Mouse (Mus musculus): ENCODE results near the gene Kcnq5.
"Not testable (repeated sequence)": the region's sequence is repeated elsewhere in the genome, so short reads cannot be mapped to it uniquely, and the experiment has no call there.

The Kcnq5 gene

GRCm38 (mm10) chr1:21650820-21651219, 310.9 kb downstream of the Kcnq5 start:
- DNase-seq (ENCODE audit: inconsistent ontology term), result no peak

- DNase-seq (ENCODE audit: inconsistent ontology term), result no peak
Observed at GRCm38 (mm10) chr1:21635406-21635805, 326.3 kb downstream of the Kcnq5 start.

DNA sequence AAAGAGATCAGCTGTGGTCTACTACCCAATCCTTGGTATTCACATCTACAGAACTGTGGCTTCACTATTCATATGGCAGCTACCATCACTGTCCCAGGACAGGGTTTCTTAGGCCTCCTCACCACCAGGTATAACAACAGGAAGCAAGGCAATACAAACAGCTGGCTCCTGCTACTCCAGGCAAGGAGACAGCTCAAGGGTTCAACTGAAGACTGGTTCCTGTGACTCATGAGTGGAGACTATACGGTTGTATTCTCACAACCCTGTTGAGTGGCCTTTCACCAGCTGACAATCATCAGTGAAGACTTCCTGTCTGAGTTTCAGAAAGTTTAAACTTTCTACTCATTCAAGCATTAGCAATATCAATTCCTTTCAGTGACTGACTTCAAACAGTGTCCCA, 327.7 kb downstream of the Kcnq5 start:
- no peak for DNase-seq (ENCODE audit: inconsistent ontology term)

- no peak for DNase-seq (ENCODE audit: inconsistent ontology term)
Observed at GRCm38 (mm10) chr1:21622455-21622854, 339.3 kb downstream of the Kcnq5 start.

- DNase-seq (ENCODE audit: inconsistent ontology term), result no peak
Observed at GRCm38 (mm10) chr1:21622039-21622438, 339.7 kb downstream of the Kcnq5 start.

DNA sequence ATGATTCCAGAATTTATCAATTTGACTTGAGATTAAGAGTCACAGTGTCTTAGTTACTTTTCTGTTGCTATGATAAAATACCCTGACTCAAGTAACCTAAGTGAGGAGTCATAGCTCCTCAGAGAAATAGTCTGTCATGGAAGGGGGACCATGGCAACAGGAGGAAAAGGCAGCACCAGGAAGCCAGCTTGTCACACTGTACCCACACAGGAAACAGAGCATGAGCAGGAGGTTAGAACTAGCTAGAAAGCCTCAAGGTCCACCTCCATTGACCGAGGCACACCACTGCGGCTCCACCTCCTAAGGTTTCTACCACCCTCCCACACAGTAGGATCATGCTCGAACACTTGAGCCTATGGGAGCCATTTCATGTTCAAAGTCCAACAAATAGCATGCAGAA, 343.0 kb downstream of the Kcnq5 start:
- DNase-seq (ENCODE audit: inconsistent ontology term), result no peak

- peak; percentile 48 for DNase-seq (ENCODE audit: inconsistent ontology term)
Observed at GRCm38 (mm10) chr1:21616666-21617065, 345.1 kb downstream of the Kcnq5 start.

GRCm38 (mm10) chr1:21613933-21614332, 347.8 kb downstream of the Kcnq5 start:
- peak; percentile 55 for DNase-seq (ENCODE audit: inconsistent ontology term)

DNA sequence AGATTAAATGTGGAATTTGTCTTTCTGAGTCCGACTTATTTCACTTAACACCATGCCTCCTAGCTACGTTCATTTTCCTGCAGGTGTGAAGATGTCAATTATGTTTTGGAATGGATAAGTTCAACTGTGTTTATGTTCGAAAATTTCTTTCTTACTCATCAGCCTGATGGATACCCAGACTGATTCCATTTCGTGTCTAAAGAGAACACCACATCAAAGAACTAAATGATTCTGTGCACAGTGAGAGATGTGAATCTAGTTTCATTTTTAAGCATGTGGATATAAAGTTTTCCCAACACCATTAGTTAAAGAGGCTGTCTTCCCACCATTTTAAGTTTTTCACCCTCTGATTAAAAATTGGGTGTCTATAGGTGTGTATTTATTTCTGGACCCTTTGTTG, 357.7 kb downstream of the Kcnq5 start:
- no peak for DNase-seq (ENCODE audit: inconsistent ontology term)

DNA sequence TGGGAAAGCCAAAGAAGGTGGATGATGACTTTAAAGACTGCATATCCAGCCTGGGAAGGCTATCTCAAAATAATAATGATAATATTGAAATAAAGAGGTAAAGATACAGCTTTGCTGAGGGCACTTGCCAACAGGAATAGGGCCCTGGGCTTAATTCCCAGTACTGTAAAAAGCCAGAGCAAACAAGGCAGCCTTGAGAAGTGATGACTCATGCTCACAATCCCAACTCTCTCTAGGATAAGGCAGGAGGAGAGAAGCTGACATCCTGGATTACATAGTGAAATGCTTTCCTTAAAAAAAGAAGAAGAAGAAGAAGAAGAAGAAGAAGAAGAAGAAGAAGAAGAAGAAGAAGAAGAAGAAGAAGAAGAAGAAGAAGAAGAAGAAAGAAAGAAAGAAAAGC, 359.2 kb downstream of the Kcnq5 start:
- no peak for DNase-seq (ENCODE audit: inconsistent ontology term)

DNA sequence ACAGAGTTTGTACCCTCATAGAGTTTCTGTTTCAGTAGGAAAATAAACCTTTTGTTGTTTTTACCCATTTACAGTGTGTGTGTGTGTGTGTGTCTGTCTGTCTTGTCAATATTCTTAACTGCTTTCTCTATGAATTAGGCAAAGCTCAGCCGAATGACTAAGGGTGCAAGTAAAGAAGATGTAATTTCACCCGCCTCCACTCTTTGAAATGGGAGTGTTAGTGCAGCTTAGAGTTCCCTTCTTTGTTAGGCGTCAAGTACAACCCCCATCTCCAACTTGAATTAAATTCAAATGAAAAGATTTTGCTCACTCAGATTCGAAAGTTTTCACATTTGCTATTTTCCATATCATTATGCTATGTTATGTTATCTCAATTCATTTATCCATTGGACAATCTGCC, 361.1 kb downstream of the Kcnq5 start:
- no peak for DNase-seq (ENCODE audit: inconsistent ontology term)

- DNase-seq (ENCODE audit: inconsistent ontology term), result no peak
Observed at GRCm38 (mm10) chr1:21593872-21594271, 367.9 kb downstream of the Kcnq5 start.

- DNase-seq (ENCODE audit: inconsistent ontology term), result not testable (repeated sequence)
Observed at GRCm38 (mm10) chr1:21567397-21567796, 394.3 kb downstream of the Kcnq5 start.

DNA sequence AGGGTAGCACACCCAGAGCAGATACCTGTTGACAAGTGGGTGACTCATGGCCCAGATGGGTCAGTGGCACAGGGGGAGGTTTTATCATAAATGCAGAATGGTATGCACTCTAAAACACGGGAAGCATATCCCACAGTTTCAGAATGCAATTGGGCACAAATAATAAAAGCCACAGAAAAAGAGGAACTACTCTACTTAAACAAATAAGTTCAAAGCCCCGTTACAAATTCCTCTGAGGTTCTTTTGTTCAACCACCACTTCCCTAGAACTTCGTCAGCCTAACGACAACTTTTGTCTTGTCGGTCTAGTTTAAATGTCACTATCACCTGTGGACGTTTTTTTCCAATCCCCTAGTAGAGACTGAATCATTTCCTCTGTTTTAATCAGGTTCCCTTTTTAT, 407.1 kb downstream of the Kcnq5 start:
- DNase-seq (ENCODE audit: inconsistent ontology term), result no peak

DNA sequence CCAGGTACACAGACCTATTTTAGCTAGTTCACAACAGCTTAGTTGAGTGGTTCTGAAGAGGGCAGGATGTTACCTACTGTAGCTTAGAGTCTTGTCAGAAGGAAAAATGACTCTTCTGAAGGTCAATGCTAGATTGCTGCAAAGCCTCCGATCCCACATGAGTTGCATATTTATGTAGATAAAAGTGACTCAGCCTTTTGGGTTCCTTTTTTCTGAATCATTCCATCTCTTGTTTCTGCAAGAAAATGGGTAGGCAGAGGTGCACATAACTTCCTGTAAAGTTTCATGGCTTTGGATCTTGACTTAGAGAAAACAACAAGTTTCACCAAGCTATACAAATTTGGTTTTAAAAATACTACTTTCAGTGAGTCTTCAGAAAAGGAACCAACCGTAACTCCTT, 409.0 kb downstream of the Kcnq5 start:
- no peak for DNase-seq (ENCODE audit: inconsistent ontology term)

DNA sequence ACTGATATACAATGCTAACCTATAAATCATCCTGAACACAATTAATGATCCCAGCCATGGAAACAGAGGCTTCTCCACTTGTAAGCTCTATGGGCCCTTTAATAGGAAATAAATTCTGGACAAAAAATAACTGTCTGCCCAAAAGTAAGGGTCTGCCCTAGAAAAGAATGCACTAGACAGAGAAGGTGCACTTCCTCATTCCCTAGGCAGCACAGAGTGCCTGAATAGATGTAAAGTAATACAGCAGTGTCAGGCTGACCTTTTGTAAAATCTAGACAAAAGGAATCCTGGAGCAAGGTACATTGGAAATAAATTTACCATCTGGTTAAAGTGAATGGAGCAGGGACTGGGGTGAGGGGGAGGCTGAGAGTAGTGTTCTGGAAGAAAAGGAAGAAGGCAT, 417.8 kb downstream of the Kcnq5 start:
- DNase-seq (ENCODE audit: inconsistent ontology term), result no peak

DNA sequence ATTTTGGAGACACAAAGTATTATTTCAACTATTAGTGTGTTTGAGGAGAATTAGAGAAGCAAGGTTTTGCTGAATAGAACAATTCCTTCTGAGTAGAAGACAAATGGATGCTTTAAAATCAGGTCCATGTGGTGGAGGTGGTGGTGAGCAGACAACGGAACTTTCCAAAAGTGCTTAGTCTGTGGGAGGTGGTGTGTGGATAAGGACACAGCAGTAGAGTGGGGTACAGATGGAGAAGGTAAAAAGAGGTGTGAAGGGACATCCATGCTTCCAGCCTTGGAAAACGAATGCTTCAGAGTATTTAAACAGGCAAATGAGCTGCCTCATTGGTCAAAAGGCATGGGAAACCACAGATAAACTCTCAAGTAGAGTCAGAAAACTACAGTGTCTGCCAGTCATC, 422.3 kb downstream of the Kcnq5 start:
- no peak for DNase-seq (ENCODE audit: inconsistent ontology term)

DNA sequence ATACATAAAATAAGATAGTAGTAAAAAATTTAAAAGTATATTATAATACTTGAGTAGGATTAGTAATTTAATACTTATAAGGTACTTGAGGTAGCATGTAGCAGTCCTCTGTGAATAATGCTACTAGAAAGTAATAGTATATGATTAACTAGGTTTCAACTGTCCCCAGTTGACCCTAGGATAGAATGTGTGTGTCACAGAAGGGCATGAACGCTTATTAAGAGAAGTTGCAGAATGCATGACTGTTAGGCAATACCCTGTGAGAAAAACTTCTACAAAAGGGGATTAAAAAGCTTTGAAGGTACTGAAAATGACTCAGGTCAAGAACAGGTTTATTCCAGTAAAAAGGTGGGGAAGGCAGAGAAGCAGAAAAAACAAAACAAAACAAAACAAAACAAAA, 430.9 kb downstream of the Kcnq5 start:
- no peak for DNase-seq (ENCODE audit: inconsistent ontology term)

DNA sequence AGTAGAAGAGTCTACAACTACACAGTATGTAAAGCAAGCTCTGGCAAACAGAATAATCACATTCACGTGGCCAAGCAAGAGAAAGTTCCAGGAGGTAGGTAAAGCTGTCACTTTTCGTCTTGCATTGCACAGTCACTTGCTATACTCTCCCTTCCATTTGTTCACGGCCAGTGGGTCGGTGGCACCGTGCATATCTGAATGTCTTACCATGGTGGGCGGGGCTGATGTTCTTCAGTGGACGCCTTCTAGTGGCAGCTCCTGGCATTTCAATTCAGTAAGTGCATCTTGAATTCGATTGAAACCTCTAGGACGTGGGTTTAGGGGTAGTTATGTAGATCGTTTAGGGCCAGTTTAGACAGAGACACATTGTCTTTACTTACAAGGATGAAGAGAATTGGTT, 439.7 kb downstream of the Kcnq5 start:
- no peak for DNase-seq (ENCODE audit: inconsistent ontology term)

- no peak for DNase-seq (ENCODE audit: inconsistent ontology term)
Observed at GRCm38 (mm10) chr1:21521475-21521874, 440.3 kb downstream of the Kcnq5 start.

- no peak for DNase-seq (ENCODE audit: inconsistent ontology term)
Observed at GRCm38 (mm10) chr1:21520116-21520645, 441.6 kb downstream of the Kcnq5 start.

DNA sequence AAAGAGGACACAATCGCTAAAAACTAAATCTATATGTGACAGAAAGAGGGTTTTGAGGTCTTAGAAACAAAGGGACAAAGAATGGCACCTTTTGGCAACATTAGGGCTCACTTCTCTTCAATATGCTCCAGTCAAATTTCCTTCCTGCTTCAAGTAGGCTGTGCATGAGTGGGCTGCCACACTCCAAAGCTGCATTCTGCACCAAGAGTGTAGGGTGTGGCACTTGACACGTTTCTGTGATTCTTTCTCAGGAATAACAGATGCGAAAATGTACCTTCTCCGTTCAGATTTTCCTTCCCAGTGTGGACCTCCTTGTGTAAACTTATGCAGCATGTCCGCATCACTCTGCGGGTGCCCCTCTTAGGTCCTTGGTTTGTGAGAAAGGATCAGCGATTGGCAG, 455.1 kb downstream of the Kcnq5 start:
- no peak for DNase-seq (ENCODE audit: inconsistent ontology term)

DNA sequence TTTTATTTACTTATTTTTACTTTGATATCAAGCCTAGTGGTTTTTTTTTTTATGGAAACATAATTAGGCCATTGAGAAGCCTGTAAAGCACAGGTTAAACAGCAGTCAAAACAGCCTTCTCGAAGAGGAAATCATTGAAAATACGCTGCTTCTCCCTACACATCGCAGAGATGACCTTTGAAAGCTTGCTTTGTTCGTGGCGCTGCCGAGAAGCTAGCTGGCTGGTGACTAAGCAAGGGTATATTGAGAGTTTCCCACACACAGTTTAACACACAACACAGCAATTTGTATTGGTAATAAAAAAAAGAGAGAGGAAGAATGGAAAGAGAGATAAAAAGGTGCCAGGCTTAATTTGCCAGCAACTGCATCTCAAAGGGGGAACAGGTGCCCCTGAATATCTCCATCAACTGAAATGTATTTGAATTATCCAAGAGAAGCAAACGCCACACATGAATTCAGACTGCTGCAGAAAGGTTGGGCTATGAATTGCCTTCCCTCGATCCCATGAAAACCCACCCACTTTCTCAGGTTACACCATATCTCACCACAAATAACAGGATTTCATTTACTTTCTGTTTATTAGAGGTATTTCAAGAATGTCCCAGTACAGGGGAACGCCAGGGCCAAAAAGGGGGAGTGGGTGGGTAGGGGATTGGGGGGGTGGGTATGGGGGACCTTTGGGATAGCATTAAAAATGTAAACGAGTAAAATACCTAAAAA, 461.8 kb downstream of the Kcnq5 start:
- DNase-seq (ENCODE audit: inconsistent ontology term), result peak; percentile 30

DNA sequence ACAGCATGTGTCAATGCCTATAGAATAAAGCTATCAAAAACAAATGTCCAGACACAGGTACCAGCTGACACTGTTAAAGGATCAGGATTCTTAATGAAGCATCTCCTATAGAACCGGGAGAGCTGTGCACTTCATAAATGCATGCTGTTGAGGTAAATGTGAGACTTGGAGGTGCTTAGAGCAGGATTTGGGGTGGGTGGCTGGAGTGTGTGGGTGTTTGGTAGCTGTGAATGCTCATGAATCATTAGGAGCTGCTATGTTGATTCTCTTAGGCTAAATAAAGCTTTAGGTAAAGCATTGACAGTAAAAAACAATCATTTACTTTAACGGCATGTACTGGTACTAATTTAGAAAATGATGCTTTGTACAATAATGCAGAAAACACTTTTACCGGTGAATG, 465.4 kb downstream of the Kcnq5 start:
- no peak for DNase-seq (ENCODE audit: inconsistent ontology term)
